Mouse (Mus musculus) liver, adult 2 months (tissue): ENCODE measurements at regions not wholly inside any gene's neighbourhood (a gene's known extent, or its start where the extent isn't known, plus 50 kb on each side); places are given as distances from the start of the nearest gene placed in this dataset.

Experiments
- CTCF ChIP-seq: fragments of 200-500 bp; IDR thresholded peaks from 2 replicates; pipeline ENCODE4 v1.5.1; 2011; ENCODE audit warnings: low read depth, low read length, control low read depth
- POLR2A ChIP-seq: fragments of 200-500 bp; IDR thresholded peaks from 2 replicates; pipeline ENCODE4 v1.6.1; 2011; ENCODE audit warnings: low read length, control low read depth; ENCODE audit not compliant: insufficient read depth; ENCODE audit errors: extremely low read depth

- TF ChIP-seq POLR2A = no peak
- no peak for TF ChIP-seq CTCF
Observed at GRCm38 (mm10) chr15:5296949-5297348, 53.0 kb upstream of the Ptger4 start.
